Mouse (Mus musculus) hindbrain, postnatal 0 days (tissue): ENCODE measurements around the gene Triobp. TPM values are rescaled to one million over a fixed set of nuclear protein-coding genes. Genes with fewer than 3 reads are reported as not detected.

Source experiments
- ATAC-seq: fragments of 200-750 bp; cut with Nextera tagmentation; 2 replicates; pipeline ENCODE4 v1.8.0; 2017; ENCODE audit warnings: mild to moderate bottlenecking, moderate TSS enrichment, moderate library complexity
- DNase-seq: peaks from one replicate; pipeline ENCODE4 v3.0.0-alpha.2; 2015; ENCODE audit warnings: low spot score
- H3K27ac ChIP-seq: fragments of 300-500 bp; sonication (generic); 2 replicates; pipeline ENCODE4 v1.5.1; 2014; ENCODE audit warnings: mild to moderate bottlenecking
- H3K27me3 ChIP-seq: fragments of 300-500 bp; sonication (generic); 2 replicates; pipeline ENCODE4 v1.6.1; 2014; ENCODE audit warnings: low read length, mixed read lengths; ENCODE audit not compliant: insufficient read depth
- H3K36me3 ChIP-seq: fragments of 300-500 bp; sonication (generic); 2 replicates; pipeline ENCODE4 v1.6.1; 2014; ENCODE audit warnings: low read length, mixed read lengths; ENCODE audit not compliant: insufficient read depth
- H3K4me1 ChIP-seq: fragments of 300-500 bp; sonication (generic); 2 replicates; pipeline ENCODE4 v1.6.1; 2014; ENCODE audit warnings: antibody characterized with exemption, low read length, mixed read lengths; ENCODE audit not compliant: insufficient read depth
- H3K4me2 ChIP-seq: fragments of 300-500 bp; sonication (generic); 2 replicates; pipeline ENCODE4 v1.6.1; 2014; ENCODE audit warnings: low read depth, mild to moderate bottlenecking, low read length, moderate library complexity, mixed read lengths
- H3K4me3 ChIP-seq: fragments of 300-500 bp; sonication (generic); 2 replicates; pipeline ENCODE4 v1.5.1; 2014; ENCODE audit warnings: low read length
- H3K9ac ChIP-seq: fragments of 300-500 bp; sonication (generic); replicated peaks from 2 replicates; pipeline ENCODE4 v1.6.1; 2014; ENCODE audit warnings: mild to moderate bottlenecking, low read length, moderate library complexity, mixed read lengths
- H3K9me3 ChIP-seq: fragments of 300-500 bp; sonication (generic); 2 replicates; pipeline ENCODE4 v1.6.1; 2016; ENCODE audit warnings: low read length, mixed read lengths
- CTCF ChIP-seq: IDR thresholded peaks from 2 replicates; pipeline ENCODE4 v1.5.1; 2016; ENCODE audit warnings: antibody characterized with exemption, control low read depth, low read depth
- WGBS: fragments of 180-500 bp; shearing (Covaris S2); extraction: QIAGEN DNeasy Blood & Tissue Kit; methylation state at CpG from one replicate; pipeline ENCODE4 v1.1.7; 2014; 5-methylcytosine and 5-hydroxymethylcytosine counted together
- polyA plus RNA-seq: library from polyadenylated mRNA; unstranded; fragments of >200 nt; fragmentation: Nextera tagmentation; extraction: Ambion mirVana; gene quantifications from 2 replicates; pipeline ENCODE4 v1.2.1, GENCODE M21; 2015
- total RNA-seq: library from RNA; depleted of rRNA; stranded (reverse); fragments of >200 nt; gene quantifications from 2 replicates; pipeline ENCODE4 v1.2.3, GENCODE M21; 2014

The Triobp gene
- total and polyA plus RNA-seq, 2 experiments from 2014 or later: 20.7 to 57.6 TPM

GRCm38 (mm10) chr15:78940325-78940724 is 7.2 kb upstream of the Triobp start:
- H3K4me3 ChIP-seq: no peak overlapping the region
- H3K27me3 ChIP-seq: no peaks in the 10 kb centered on the region
- WGBS: 90% methylated on average over 13 of the region's 13 CpGs
- no peak for TF ChIP-seq CTCF
- no peak overlapping the region for H3K9ac ChIP-seq
- peaks cover 5% of the 10 kb centered on the region; the same call in 1 of the 2 replicates for H3K4me1 ChIP-seq
- H3K27ac ChIP-seq: no peak overlapping the region
- H3K9me3 ChIP-seq: no peaks in the 10 kb centered on the region
- H3K4me2 ChIP-seq: no peak overlapping the region
- peaks cover 41% of the 10 kb centered on the region for H3K36me3 ChIP-seq
- ATAC-seq: no peak
- DNase-seq: no peak

- Histone ChIP-seq H3K36me3 (peaks cover 31% of the 10 kb centered on the region), H3K27me3 (no peaks in the 10 kb centered on the region), H3K9me3 (no peaks in the 10 kb centered on the region), H3K27ac (no peak overlapping the region), H3K4me3 (no peak overlapping the region), H3K4me1 (peaks cover 5% of the 10 kb centered on the region; the same call in 1 of the 2 replicates), H3K4me2 (peak overlapping the region; percentile 52), H3K9ac (0 out of 2 replicates have a peak overlapping the region, but pooled peaks have one; percentile 37)
- DNase-seq (peak; percentile 87), ATAC-seq (peak; percentile 74)
- peak; percentile 88 for TF ChIP-seq CTCF
- WGBS: 3% methylated on average over 9 of the region's 9 CpGs
Measured at GRCm38 (mm10) chr15:78942663-78943062, 4.9 kb upstream of the Triobp start.

GRCm38 (mm10) chr15:78946232-78946631 is 1.3 kb upstream of the Triobp start:
- no peak overlapping the region for H3K4me3 ChIP-seq
- peaks cover 5% of the 10 kb centered on the region; the same call in 1 of the 2 replicates for H3K4me1 ChIP-seq
- ATAC-seq: no peak
- no peak for DNase-seq
- peaks cover 2% of the 10 kb centered on the region; the same call in 1 of the 2 replicates for H3K36me3 ChIP-seq
- H3K9ac ChIP-seq: no peak overlapping the region
- H3K27me3 ChIP-seq: no peaks in the 10 kb centered on the region
- H3K4me2 ChIP-seq: no peak overlapping the region
- no peak overlapping the region for H3K27ac ChIP-seq
- H3K9me3 ChIP-seq: no peaks in the 10 kb centered on the region
- WGBS: 53% methylated on average over 7 of the region's 7 CpGs
- TF ChIP-seq CTCF: no peak

GRCm38 (mm10) chr15:78948152-78948725 is 715 bp downstream of the Triobp start:
- H3K4me2 ChIP-seq: peak overlapping the region; percentile 74
- H3K9ac ChIP-seq: peak overlapping the region; percentile 64
- H3K4me3 ChIP-seq: peak overlapping the region; percentile 61
- 1% methylated on average over 11 of the region's 11 CpGs for WGBS
- no peaks in the 10 kb centered on the region for H3K36me3 ChIP-seq
- DNase-seq: no peak
- peaks cover 5% of the 10 kb centered on the region; the same call in 1 of the 2 replicates for H3K4me1 ChIP-seq
- TF ChIP-seq CTCF: no peak
- peak; percentile 36; the same call in 1 of the 2 replicates for ATAC-seq
- no peaks in the 10 kb centered on the region for H3K27me3 ChIP-seq
- peak overlapping the region; percentile 82 for H3K27ac ChIP-seq
- no peaks in the 10 kb centered on the region for H3K9me3 ChIP-seq

- H3K4me3 ChIP-seq: peak overlapping the region; percentile 61; the same call in 1 of the 2 replicates
- no peak for ATAC-seq
- no peak for DNase-seq
- no peaks in the 10 kb centered on the region for H3K9me3 ChIP-seq
- H3K9ac ChIP-seq: no peak overlapping the region
- no peaks in the 10 kb centered on the region for H3K36me3 ChIP-seq
- no peak for TF ChIP-seq CTCF
- peaks cover 5% of the 10 kb centered on the region; the same call in 1 of the 2 replicates for H3K4me1 ChIP-seq
- no peak overlapping the region for H3K27ac ChIP-seq
- 94% methylated on average over 3 of the region's 3 CpGs for WGBS
- H3K27me3 ChIP-seq: no peaks in the 10 kb centered on the region
- H3K4me2 ChIP-seq: peak overlapping the region; percentile 74
Measured at GRCm38 (mm10) chr15:78948883-78949282, 1.4 kb downstream of the Triobp start.

GRCm38 (mm10) chr15:78955663-78956062 is 8.1 kb downstream of the Triobp start:
- Histone ChIP-seq H3K36me3 (peaks cover 22% of the 10 kb centered on the region), H3K4me3 (no peak overlapping the region), H3K9me3 (no peaks in the 10 kb centered on the region), H3K4me1 (no peaks in the 10 kb centered on the region), H3K9ac (no peak overlapping the region), H3K27me3 (no peaks in the 10 kb centered on the region), H3K4me2 (no peak overlapping the region), H3K27ac (no peak overlapping the region)
- TF ChIP-seq CTCF: peak; percentile 24; the same call in 1 of the 2 replicates
- WGBS: 72% methylated on average over 3 of the region's 3 CpGs
- DNase-seq (no peak), ATAC-seq (no peak)

- Histone ChIP-seq H3K36me3 (peaks cover 25% of the 10 kb centered on the region), H3K4me2 (no peak overlapping the region), H3K4me3 (no peak overlapping the region), H3K27me3 (no peaks in the 10 kb centered on the region), H3K27ac (no peak overlapping the region), H3K4me1 (no peaks in the 10 kb centered on the region), H3K9me3 (no peaks in the 10 kb centered on the region), H3K9ac (no peak overlapping the region)
- DNase-seq (peak; percentile 17), ATAC-seq (no peak)
- TF ChIP-seq CTCF: peak; percentile 52
- WGBS: 98% methylated on average over 4 of the region's 4 CpGs
Measured at GRCm38 (mm10) chr15:78956351-78956750, 8.8 kb downstream of the Triobp start.
